Mouse (Mus musculus) lung, postnatal 0 days (tissue): ENCODE data around the gene Gm20538. TPM values are rescaled to one million over a fixed set of nuclear protein-coding genes. Genes with fewer than 3 reads are reported as not detected.

Source experiments
- ATAC-seq: fragments of 200-750 bp; cut with Nextera tagmentation; 2 replicates; pipeline ENCODE4 v1.8.0; 2017; ENCODE audit warnings: moderate library complexity
- DNase-seq: peaks from one replicate; pipeline ENCODE4 v3.0.0-alpha.2; 2016; ENCODE audit warnings: low spot score
- H3K27ac ChIP-seq: fragments of 300-500 bp; sonication (generic); 2 replicates; pipeline ENCODE4 v1.5.1; 2014; ENCODE audit warnings: antibody characterized with exemption, mild to moderate bottlenecking, low read length, mixed read lengths
- H3K27me3 ChIP-seq: fragments of 300-500 bp; sonication (generic); replicated peaks from 2 replicates; pipeline ENCODE4 v1.6.1; 2014; ENCODE audit warnings: low read length, mixed read lengths; ENCODE audit not compliant: insufficient read depth
- H3K36me3 ChIP-seq: fragments of 300-500 bp; sonication (generic); 2 replicates; pipeline ENCODE4 v1.6.1; 2014; ENCODE audit warnings: low read length, mixed read lengths; ENCODE audit not compliant: insufficient read depth
- H3K4me1 ChIP-seq: fragments of 300-500 bp; sonication (generic); 2 replicates; pipeline ENCODE4 v1.6.1; 2014; ENCODE audit warnings: antibody characterized with exemption, low read depth, low read length, mixed read lengths; ENCODE audit not compliant: insufficient read depth
- H3K4me2 ChIP-seq: fragments of 300-500 bp; sonication (generic); replicated peaks from 2 replicates; pipeline ENCODE4 v1.6.1; 2014; ENCODE audit warnings: low read depth, mild to moderate bottlenecking, low read length, moderate library complexity, mixed read lengths
- H3K4me3 ChIP-seq: fragments of 300-500 bp; sonication (generic); 2 replicates; pipeline ENCODE4 v1.5.1; 2014; ENCODE audit warnings: low read depth, low read length
- H3K9ac ChIP-seq: fragments of 300-500 bp; sonication (generic); replicated peaks from 2 replicates; pipeline ENCODE4 v1.6.1; 2014; ENCODE audit warnings: low read depth, mild to moderate bottlenecking
- H3K9me3 ChIP-seq: fragments of 300-500 bp; sonication (generic); 2 replicates; pipeline ENCODE4 v1.6.1; 2016; ENCODE audit warnings: low read length, mixed read lengths
- CTCF ChIP-seq: IDR thresholded peaks from 2 replicates; pipeline ENCODE4 v1.5.1; 2016; ENCODE audit warnings: antibody characterized with exemption, mild to moderate bottlenecking
- EP300 ChIP-seq: IDR thresholded peaks from 2 replicates; pipeline ENCODE4 v1.6.1; 2016; ENCODE audit warnings: antibody characterized with exemption, mild to moderate bottlenecking, control low read depth
- WGBS: fragments of 180-500 bp; shearing (Covaris S2); extraction: QIAGEN DNeasy Blood & Tissue Kit; methylation state at CpG from one replicate; pipeline ENCODE4 v1.1.7; 2014; 5-methylcytosine and 5-hydroxymethylcytosine counted together
- polyA plus RNA-seq: library from polyadenylated mRNA; unstranded; fragments of >200 nt; fragmentation: Nextera tagmentation; extraction: Ambion mirVana; gene quantifications from 2 replicates; pipeline ENCODE4 v1.2.1, GENCODE M21; 2015

Gene Gm20538
- polyA plus RNA-seq, 1 experiment from 2014 or later, result 0.86 TPM

- Histone ChIP-seq H3K27ac (no peak overlapping the region), H3K27me3 (no peaks in the 10 kb centered on the region), H3K9ac (no peak overlapping the region), H3K4me1 (no peaks in the 10 kb centered on the region), H3K4me3 (no peak overlapping the region), H3K36me3 (no peaks in the 10 kb centered on the region), H3K4me2 (no peak overlapping the region), H3K9me3 (no peaks in the 10 kb centered on the region)
- no peak for DNase-seq
- no peak for ATAC-seq
- 78% methylated on average over 6 of the region's 6 CpGs for WGBS
- TF ChIP-seq CTCF (no peak), EP300 (no peak)
Measured at GRCm38 (mm10) chr19:44501925-44502324, 50.7 kb downstream of the Gm20538 start.

- no peaks in the 10 kb centered on the region for H3K9me3 ChIP-seq
- no peak overlapping the region for H3K4me2 ChIP-seq
- ATAC-seq (no peak), DNase-seq (no peak)
- H3K36me3 ChIP-seq, result no peaks in the 10 kb centered on the region
- no peak overlapping the region for H3K9ac ChIP-seq
- 54% methylated on average over 5 of the region's 5 CpGs for WGBS
- H3K27ac ChIP-seq, result no peak overlapping the region
- H3K4me3 ChIP-seq, result no peak overlapping the region
- H3K4me1 ChIP-seq, result no peaks in the 10 kb centered on the region
- TF ChIP-seq EP300 (no peak), CTCF (no peak)
- 0 out of 2 replicates have a peak, but pooled peaks cover 2% of the 10 kb centered on the region for H3K27me3 ChIP-seq
Measured at GRCm38 (mm10) chr19:44500240-44500639, 52.4 kb downstream of the Gm20538 start.

GRCm38 (mm10) chr19:44498936-44499335 lies 53.7 kb downstream of the Gm20538 start:
- ATAC-seq (no peak), DNase-seq (no peak)
- Histone ChIP-seq H3K9ac (no peak overlapping the region), H3K9me3 (no peaks in the 10 kb centered on the region), H3K27ac (no peak overlapping the region), H3K4me3 (no peak overlapping the region), H3K4me1 (no peaks in the 10 kb centered on the region), H3K4me2 (no peak overlapping the region), H3K36me3 (no peaks in the 10 kb centered on the region), H3K27me3 (0 out of 2 replicates have a peak, but pooled peaks cover 2% of the 10 kb centered on the region)
- TF ChIP-seq CTCF, result no peak
- no peak for TF ChIP-seq EP300
- WGBS, result 49% methylated on average over 6 of the region's 6 CpGs

DNA sequence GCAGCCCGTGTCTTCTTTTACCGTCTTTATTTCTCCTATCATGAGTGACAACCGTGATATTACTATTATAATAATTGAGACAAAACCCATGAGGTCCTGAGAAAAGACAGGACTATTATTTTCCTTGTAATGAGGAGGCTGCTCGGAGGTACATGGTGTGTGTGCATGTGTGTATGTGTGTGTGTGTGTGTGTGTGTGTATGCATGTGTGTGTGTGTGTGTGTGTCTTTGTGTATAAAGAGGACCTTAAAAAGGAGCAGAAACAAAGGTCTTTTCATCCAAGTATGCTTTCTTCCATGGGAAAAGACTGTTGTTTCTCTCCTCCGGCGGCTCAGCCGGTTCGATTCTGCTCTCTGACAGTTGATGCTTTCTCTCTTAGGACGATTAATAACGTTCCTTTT lies 55.7 kb downstream of the Gm20538 start:
- ATAC-seq, result no peak
- no peak for TF ChIP-seq EP300
- TF ChIP-seq CTCF, result no peak
- no peaks in the 10 kb centered on the region for H3K9me3 ChIP-seq
- DNase-seq, result no peak
- no peaks in the 10 kb centered on the region for H3K4me1 ChIP-seq
- H3K27me3 ChIP-seq, result 0 out of 2 replicates have a peak, but pooled peaks cover 2% of the 10 kb centered on the region
- no peak overlapping the region for H3K9ac ChIP-seq
- no peak overlapping the region for H3K4me2 ChIP-seq
- H3K36me3 ChIP-seq, result no peaks in the 10 kb centered on the region
- no peak overlapping the region for H3K4me3 ChIP-seq
- H3K27ac ChIP-seq, result no peak overlapping the region
- WGBS, result 78% methylated on average over 10 of the region's 10 CpGs

- Histone ChIP-seq H3K4me3 (no peak overlapping the region), H3K9ac (no peak overlapping the region), H3K27ac (no peak overlapping the region), H3K4me1 (no peaks in the 10 kb centered on the region), H3K36me3 (no peaks in the 10 kb centered on the region), H3K4me2 (no peak overlapping the region), H3K27me3 (0 out of 2 replicates have a peak, but pooled peaks cover 2% of the 10 kb centered on the region), H3K9me3 (no peaks in the 10 kb centered on the region)
- no peak for TF ChIP-seq CTCF
- no peak for TF ChIP-seq EP300
- WGBS, result 51% methylated on average over 8 of the region's 8 CpGs
- ATAC-seq (no peak), DNase-seq (no peak)
Measured at GRCm38 (mm10) chr19:44496511-44496910, 56.1 kb downstream of the Gm20538 start.

Other genes starting within 250 kb of the Gm20538 start
- gene Scd4, start 219.7 kb downstream of the Gm20538 start, polyA plus RNA-seq, result 0.53 and 0.60 TPM in 2 replicates
- 41.6 and 93.7 TPM in 2 replicates for gene Scd1, start 145.0 kb downstream of the Gm20538 start, polyA plus RNA-seq
- not detected in 2 replicates for gene Wnt8b, start 59.4 kb downstream of the Gm20538 start, polyA plus RNA-seq
- 0.42 and 0.46 TPM in 2 replicates for gene Sec31b, start 7.0 kb downstream of the Gm20538 start, polyA plus RNA-seq
- 348 and 406 TPM in 2 replicates for gene Ndufb8, start 2.6 kb upstream of the Gm20538 start, polyA plus RNA-seq
- gene Hif1an, start 10.0 kb upstream of the Gm20538 start, polyA plus RNA-seq, result 21.7 and 23.8 TPM in 2 replicates
- gene Pax2, start 203.2 kb upstream of the Gm20538 start, polyA plus RNA-seq, result not detected in 2 replicates